7 mouse cellular contexts compared by ENCODE assay signal in genomic region chr7:30394379-30394778, GRCm38 (mm10). TPM values are rescaled to one million over a fixed set of nuclear protein-coding genes. Genes with fewer than 3 reads are reported as not detected.
DNase-seq lines count a peak whose midpoint lies in the region; ATAC-seq and TF ChIP-seq lines count a peak whose summit lies in the region.

No protein-coding gene starts in this region.

- H3K36me3 ChIP-seq in embryonic facial prominence, embryonic 14.5 days (ENCODE audit: control insufficient read depth, insufficient read depth, low read length): no peaks in the 10 kb centered on the region
- H3K36me3 ChIP-seq in kidney, postnatal 0 days (ENCODE audit: insufficient read depth, low read length): no peaks in the 10 kb centered on the region

- H3K27ac ChIP-seq in embryonic facial prominence, embryonic 14.5 days (replicated peaks; ENCODE audit: low read depth, low read length): 0 out of 2 replicates have a peak overlapping the region, but pooled peaks have one; percentile 34
- H3K27ac ChIP-seq in kidney, postnatal 0 days: 0 out of 2 replicates have a peak overlapping the region, but pooled peaks have one; percentile 48

- DNase-seq in 416B (ENCODE audit: low read depth): peak; percentile 96
- peak; percentile 93 for DNase-seq in CD4-positive helper T cell, adult 2 months (ENCODE audit: low read depth, low spot score)
- DNase-seq in embryonic facial prominence, embryonic 14.5 days (ENCODE audit: low spot score): peak; percentile 26
- peak; percentile 61 for DNase-seq in kidney, postnatal 0 days (ENCODE audit: low spot score)
- DNase-seq in thymus, postnatal 25 days: peak; percentile 76
- no peak for DNase-seq in retina, postnatal 1 day

- no peak overlapping the region for H3K9ac ChIP-seq in embryonic facial prominence, embryonic 14.5 days (ENCODE audit: low read depth, low read length)
- no peak overlapping the region for H3K9ac ChIP-seq in kidney, postnatal 0 days (ENCODE audit: low read depth, low read length)

- peak; percentile 37; the same call in 1 of the 2 replicates for ATAC-seq in embryonic facial prominence, embryonic 14.5 days (ENCODE audit: low read depth)
- no peak for ATAC-seq in kidney, postnatal 0 days (replicated peaks; ENCODE audit: low FRiP score, low read depth)
- peak; percentile 94 for ATAC-seq in megakaryocyte, adult 5-6 weeks (ENCODE audit: poor library complexity, severe bottlenecking)

- no peak overlapping the region for H3K4me3 ChIP-seq in embryonic facial prominence, embryonic 14.5 days (ENCODE audit: low read depth, low read length)
- no peak overlapping the region for H3K4me3 ChIP-seq in kidney, postnatal 0 days (replicated peaks; ENCODE audit: low read depth, low read length)

- H3K4me2 ChIP-seq in embryonic facial prominence, embryonic 14.5 days (ENCODE audit: low read depth, low read length): no peak overlapping the region
- no peak overlapping the region for H3K4me2 ChIP-seq in kidney, postnatal 0 days (ENCODE audit: low read length)

- TF ChIP-seq CTCF in kidney, postnatal 0 days (IDR thresholded peaks at IDR 0.05; ENCODE audit: low read depth): no peak

- H3K9me3 ChIP-seq in embryonic facial prominence, embryonic 14.5 days (ENCODE audit: control insufficient read depth, low read length): no peaks in the 10 kb centered on the region
- H3K9me3 ChIP-seq in kidney, postnatal 0 days (replicated peaks; ENCODE audit: low read length): no peaks in the 10 kb centered on the region

- 39% methylated on average over 10 of the region's 11 CpGs for WGBS in embryonic facial prominence, embryonic 14.5 days
- 37% methylated on average over 11 of the region's 11 CpGs for WGBS in kidney, postnatal 0 days

- H3K4me1 ChIP-seq in embryonic facial prominence, embryonic 14.5 days (ENCODE audit: control insufficient read depth, insufficient read depth, low read length): no peaks in the 10 kb centered on the region
- no peaks in the 10 kb centered on the region for H3K4me1 ChIP-seq in kidney, postnatal 0 days (replicated peaks; ENCODE audit: insufficient read depth, low read length)

- no peaks in the 10 kb centered on the region for H3K27me3 ChIP-seq in embryonic facial prominence, embryonic 14.5 days (replicated peaks; ENCODE audit: control insufficient read depth, insufficient read depth, low read length)
- H3K27me3 ChIP-seq in kidney, postnatal 0 days (ENCODE audit: insufficient read depth, low read length): no peaks in the 10 kb centered on the region

RNA-seq across cellular contexts. Expression of gene Tyrobp, which starts 19.2 kb away (rescaled TPM):
- polyA plus RNA-seq in embryonic facial prominence, embryonic 14.5 days (2014; fragmentation: Nextera tagmentation; extraction: Ambion mirVana): 82.9 and 97.0 TPM in 2 replicates
- 41.9 and 47.3 TPM in 2 replicates for polyA plus RNA-seq in kidney, postnatal 0 days (2015; fragmentation: Nextera tagmentation; extraction: Ambion mirVana)
- 2,723 and 2,838 TPM in 2 replicates for total RNA-seq in megakaryocyte, adult 5-6 weeks (2015)
- 1,463 and 1,715 TPM in 2 replicates for total RNA-seq in megakaryocyte, adult 5-6 weeks (2017)

RNA-seq across cellular contexts. Expression of gene Hcst, which starts 25.3 kb away (rescaled TPM):
- 2.2 and 2.4 TPM in 2 replicates for polyA plus RNA-seq in embryonic facial prominence, embryonic 14.5 days (2014; fragmentation: Nextera tagmentation; extraction: Ambion mirVana)
- 2.1 and 3.4 TPM in 2 replicates for polyA plus RNA-seq in kidney, postnatal 0 days (2015; fragmentation: Nextera tagmentation; extraction: Ambion mirVana)
- total RNA-seq in megakaryocyte, adult 5-6 weeks (2015): 45.8 and 47.6 TPM in 2 replicates
- total RNA-seq in megakaryocyte, adult 5-6 weeks (2017): 13.3 and 18.5 TPM in 2 replicates

RNA-seq across cellular contexts. Expression of gene Nfkbid, which starts 27.2 kb away (rescaled TPM):
- 1.0 and 2.0 TPM in 2 replicates for polyA plus RNA-seq in embryonic facial prominence, embryonic 14.5 days (2014; fragmentation: Nextera tagmentation; extraction: Ambion mirVana)
- polyA plus RNA-seq in kidney, postnatal 0 days (2015; fragmentation: Nextera tagmentation; extraction: Ambion mirVana): 1.1 and 1.2 TPM in 2 replicates
- total RNA-seq in megakaryocyte, adult 5-6 weeks (2015): 23.0 and 28.6 TPM in 2 replicates
- 13.3 and 17.2 TPM in 2 replicates for total RNA-seq in megakaryocyte, adult 5-6 weeks (2017)

RNA-seq across cellular contexts. Expression of gene Lrfn3, which starts 31.8 kb away (rescaled TPM):
- polyA plus RNA-seq in embryonic facial prominence, embryonic 14.5 days (2014; fragmentation: Nextera tagmentation; extraction: Ambion mirVana): 4.2 and 4.7 TPM in 2 replicates
- polyA plus RNA-seq in kidney, postnatal 0 days (2015; fragmentation: Nextera tagmentation; extraction: Ambion mirVana): 9.3 and 9.5 TPM in 2 replicates
- total RNA-seq in megakaryocyte, adult 5-6 weeks (2015): 0.11 TPM in 1 of 2 replicates, not detected in the other
- not detected in 2 replicates for total RNA-seq in megakaryocyte, adult 5-6 weeks (2017)

RNA-seq across cellular contexts. Expression of gene Aplp1, which starts 51.0 kb away (rescaled TPM):
- 51.0 and 53.6 TPM in 2 replicates for polyA plus RNA-seq in embryonic facial prominence, embryonic 14.5 days (2014; fragmentation: Nextera tagmentation; extraction: Ambion mirVana)
- 24.1 and 25.4 TPM in 2 replicates for polyA plus RNA-seq in kidney, postnatal 0 days (2015; fragmentation: Nextera tagmentation; extraction: Ambion mirVana)
- 0.07 and 0.25 TPM in 2 replicates for total RNA-seq in megakaryocyte, adult 5-6 weeks (2015)
- total RNA-seq in megakaryocyte, adult 5-6 weeks (2017): 0.08 TPM in 1 of 2 replicates, not detected in the other
